Mouse (Mus musculus) bone marrow, adult 2 months (tissue): Measurements from ENCODE around the gene Gm42906.

Experiments
- CTCF ChIP-seq: fragments of 200-500 bp; IDR thresholded peaks from 2 replicates; pipeline ENCODE4 v1.5.1; 2011; ENCODE audit warnings: low read length, control low read depth; ENCODE audit not compliant: control insufficient read depth, insufficient read depth
- POLR2A ChIP-seq: fragments of 200-500 bp; IDR thresholded peaks from 2 replicates; pipeline ENCODE4 v1.6.1; 2011; ENCODE audit warnings: low read depth, mild to moderate bottlenecking, control low read depth, low read length, borderline replicate concordance; ENCODE audit not compliant: control insufficient read depth

- TF ChIP-seq CTCF = no peak
- no peak for TF ChIP-seq POLR2A
These were observed 373.2 kb downstream of the Gm42906 start for GRCm38 (mm10) chr5:151054743-151055114.
